Mouse (Mus musculus): ENCODE results near the gene Tanc1. TPM values are rescaled to one million over a fixed set of nuclear protein-coding genes. Genes with fewer than 3 reads are reported as not detected.

The Tanc1 gene
- polyA plus RNA-seq, 1 experiment from 2014 or later: 58.3 TPM

DNA sequence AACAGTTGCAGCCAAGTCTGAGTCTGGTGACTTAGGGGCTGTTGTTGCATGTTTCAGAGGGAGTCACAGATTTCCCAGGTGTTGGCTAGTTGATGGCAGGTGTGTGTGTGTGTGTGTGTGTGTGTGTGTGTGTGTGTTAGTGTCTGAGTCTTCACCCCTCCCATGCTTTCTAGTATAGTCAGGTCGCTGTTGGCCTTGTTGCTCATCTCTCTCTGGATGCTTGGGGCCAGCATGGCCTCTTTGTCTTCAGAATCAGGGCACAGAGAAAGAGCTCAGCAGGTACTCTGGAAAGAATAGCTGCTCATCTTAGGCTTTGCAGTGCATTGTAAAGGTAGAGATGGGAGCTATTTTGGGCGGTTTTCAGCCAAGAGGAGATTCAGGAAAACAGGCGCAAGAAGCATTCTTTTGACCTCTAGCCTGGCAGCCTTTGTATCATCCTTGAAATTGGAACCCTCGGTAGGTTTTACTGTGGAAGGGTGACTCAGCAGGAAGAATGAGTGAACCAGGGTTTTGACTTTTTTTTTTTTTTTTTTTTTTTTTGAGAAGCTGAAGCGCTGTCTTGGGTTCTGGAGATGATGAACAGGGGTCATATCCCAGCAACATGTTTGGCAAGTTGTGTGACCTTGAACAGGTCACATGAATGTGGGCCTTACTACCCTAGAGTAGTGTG lies 22.1 kb downstream of the Tanc1 start:
- WGBS: 62% methylated on average over 5 of the region's 5 CpGs
- Histone ChIP-seq H3K27me3 (no peaks in the 10 kb centered on the region), H3K36me3 (peaks cover 11% of the 10 kb centered on the region; the same call in 1 of the 2 replicates), H3K4me3 (replicated peaks) (no peak overlapping the region), H3K9me3 (replicated peaks) (no peaks in the 10 kb centered on the region), H3K4me1 (peaks cover 60% of the 10 kb centered on the region), H3K4me2 (no peak overlapping the region), H3K27ac (no peak overlapping the region), H3K9ac (no peak overlapping the region)
- ATAC-seq (replicated peaks; ENCODE audit: low FRiP score): no peak

DNA sequence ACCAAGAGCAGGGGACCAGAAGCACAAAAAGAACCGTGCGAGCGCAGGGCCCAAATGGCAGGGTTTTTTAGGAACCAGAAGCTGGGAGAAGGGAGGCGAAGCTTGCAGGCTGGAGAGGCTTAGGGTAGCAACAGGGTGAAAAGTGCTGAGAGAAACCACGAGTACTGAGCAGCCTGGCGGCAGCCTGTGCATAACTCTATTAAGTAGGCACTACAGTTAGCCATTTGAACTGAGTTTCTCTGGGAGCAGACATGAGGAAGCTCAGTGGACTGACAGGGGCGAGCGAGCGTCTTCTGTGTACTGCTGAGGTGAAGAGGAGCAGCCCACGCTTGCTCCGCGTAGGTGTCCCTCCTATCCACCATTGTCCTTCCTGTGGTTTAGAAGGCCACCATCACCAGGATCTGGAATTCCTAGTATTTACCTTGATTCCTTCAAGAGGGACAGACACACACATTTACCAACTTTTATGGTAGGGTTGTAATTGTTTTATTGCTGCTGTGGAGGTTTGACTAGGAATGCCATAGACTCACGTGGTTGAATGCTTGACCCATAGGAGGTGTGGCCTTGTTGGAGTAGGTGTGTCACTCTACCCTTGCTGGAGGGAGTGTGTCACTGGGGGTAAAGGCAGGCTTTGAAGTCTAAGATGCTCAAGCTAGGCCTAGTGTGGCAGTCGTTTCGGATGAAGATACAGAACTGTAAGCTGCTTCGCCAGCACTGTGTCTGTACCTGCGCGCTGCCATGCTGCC lies 25.4 kb downstream of the Tanc1 start:
- Histone ChIP-seq H3K9me3 (replicated peaks) (no peaks in the 10 kb centered on the region), H3K36me3 (peaks cover 11% of the 10 kb centered on the region; the same call in 1 of the 2 replicates), H3K4me2 (no peak overlapping the region), H3K4me1 (peaks cover 29% of the 10 kb centered on the region), H3K27ac (no peak overlapping the region), H3K4me3 (replicated peaks) (no peak overlapping the region), H3K27me3 (no peaks in the 10 kb centered on the region), H3K9ac (no peak overlapping the region)
- ATAC-seq (replicated peaks; ENCODE audit: low FRiP score): 0 out of 2 replicates have a peak, but pooled peaks have one; percentile 44
- 74% methylated on average over 18 of the region's 18 CpGs for WGBS

DNA sequence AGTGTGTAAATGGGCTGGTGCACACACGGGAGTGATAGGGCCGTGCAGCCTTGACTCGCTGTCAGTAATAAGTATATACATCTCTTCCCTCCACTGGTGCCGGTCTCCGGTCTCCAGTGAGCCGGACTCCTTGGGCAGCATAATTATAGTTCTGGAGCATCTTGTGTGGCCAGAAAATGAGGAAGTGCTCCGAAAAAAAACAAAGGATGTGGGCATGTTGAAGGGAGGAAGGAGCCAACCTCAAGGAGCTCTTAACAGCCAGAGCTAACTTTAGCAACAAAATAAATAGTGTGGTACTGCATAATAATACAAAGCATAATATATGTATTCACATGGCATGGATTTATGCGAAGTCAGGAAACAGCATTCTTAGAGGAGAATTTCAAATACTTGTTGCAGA lies 30.9 kb downstream of the Tanc1 start:
- peaks cover 6% of the 10 kb centered on the region; the same call in 1 of the 2 replicates for H3K36me3 ChIP-seq
- no peaks in the 10 kb centered on the region for H3K9me3 ChIP-seq (replicated peaks)
- no peak for ATAC-seq (replicated peaks; ENCODE audit: low FRiP score)
- peaks cover 48% of the 10 kb centered on the region for H3K4me1 ChIP-seq
- H3K27ac ChIP-seq: no peak overlapping the region
- H3K4me3 ChIP-seq (replicated peaks): no peak overlapping the region
- 75% methylated on average over 8 of the region's 8 CpGs for WGBS
- H3K27me3 ChIP-seq: no peaks in the 10 kb centered on the region
- H3K4me2 ChIP-seq: no peak overlapping the region
- no peak overlapping the region for H3K9ac ChIP-seq

DNA sequence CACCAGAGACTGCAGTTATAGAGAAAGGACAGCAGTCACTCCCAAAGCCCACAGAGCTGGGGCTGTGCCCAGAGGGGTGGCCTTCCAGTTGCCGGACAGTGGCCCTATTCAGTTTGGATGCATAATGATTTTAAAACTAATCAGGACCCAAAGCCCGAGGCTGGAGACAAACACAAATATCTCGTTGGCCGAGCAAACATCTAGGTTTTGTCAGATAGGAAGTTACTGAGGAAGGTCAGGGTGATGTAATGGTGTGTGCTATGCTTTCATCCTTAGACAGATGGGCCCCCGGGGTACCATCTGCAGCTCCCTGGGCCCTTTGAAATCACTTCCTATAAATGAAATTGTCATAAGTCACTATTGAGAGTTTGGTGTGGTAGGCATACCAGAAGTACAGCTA lies 33.0 kb downstream of the Tanc1 start:
- no peaks in the 10 kb centered on the region for H3K27me3 ChIP-seq
- no peak overlapping the region for H3K4me2 ChIP-seq
- H3K27ac ChIP-seq: 0 out of 2 replicates have a peak overlapping the region, but pooled peaks have one; percentile 0
- ATAC-seq (replicated peaks; ENCODE audit: low FRiP score): no peak
- no peaks in the 10 kb centered on the region for H3K9me3 ChIP-seq (replicated peaks)
- H3K4me1 ChIP-seq: peaks cover 66% of the 10 kb centered on the region
- H3K9ac ChIP-seq: no peak overlapping the region
- 36% methylated on average over 5 of the region's 5 CpGs for WGBS
- no peak overlapping the region for H3K4me3 ChIP-seq (replicated peaks)
- H3K36me3 ChIP-seq: peaks cover 6% of the 10 kb centered on the region; the same call in 1 of the 2 replicates

DNA sequence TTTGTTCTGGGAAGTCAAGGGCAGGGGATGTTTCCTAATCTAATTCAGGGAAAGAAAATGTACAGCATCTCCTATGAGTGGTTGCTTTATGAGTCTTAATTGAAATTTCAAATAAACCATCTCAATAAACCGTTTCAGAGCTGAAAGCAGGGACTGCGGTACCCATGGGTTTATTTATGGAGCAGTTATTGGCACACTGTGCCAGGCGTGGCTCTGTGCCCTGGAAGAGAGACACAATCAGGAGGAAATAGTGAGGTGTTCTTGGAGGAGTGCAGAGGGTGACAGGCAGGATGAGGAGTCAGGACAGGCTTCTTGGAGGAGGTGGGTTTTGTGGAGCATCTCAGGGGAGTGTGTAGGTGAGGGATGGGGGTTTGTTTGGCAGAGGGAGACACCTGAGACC lies 33.7 kb downstream of the Tanc1 start:
- Histone ChIP-seq H3K9ac (no peak overlapping the region), H3K27ac (peak overlapping the region; percentile 23; the same call in 1 of the 2 replicates), H3K4me1 (peaks cover 67% of the 10 kb centered on the region), H3K4me2 (no peak overlapping the region), H3K9me3 (replicated peaks) (no peaks in the 10 kb centered on the region), H3K4me3 (replicated peaks) (no peak overlapping the region), H3K27me3 (no peaks in the 10 kb centered on the region), H3K36me3 (peaks cover 6% of the 10 kb centered on the region; the same call in 1 of the 2 replicates)
- 65% methylated on average over 3 of the region's 3 CpGs for WGBS
- ATAC-seq (replicated peaks; ENCODE audit: low FRiP score): no peak

DNA sequence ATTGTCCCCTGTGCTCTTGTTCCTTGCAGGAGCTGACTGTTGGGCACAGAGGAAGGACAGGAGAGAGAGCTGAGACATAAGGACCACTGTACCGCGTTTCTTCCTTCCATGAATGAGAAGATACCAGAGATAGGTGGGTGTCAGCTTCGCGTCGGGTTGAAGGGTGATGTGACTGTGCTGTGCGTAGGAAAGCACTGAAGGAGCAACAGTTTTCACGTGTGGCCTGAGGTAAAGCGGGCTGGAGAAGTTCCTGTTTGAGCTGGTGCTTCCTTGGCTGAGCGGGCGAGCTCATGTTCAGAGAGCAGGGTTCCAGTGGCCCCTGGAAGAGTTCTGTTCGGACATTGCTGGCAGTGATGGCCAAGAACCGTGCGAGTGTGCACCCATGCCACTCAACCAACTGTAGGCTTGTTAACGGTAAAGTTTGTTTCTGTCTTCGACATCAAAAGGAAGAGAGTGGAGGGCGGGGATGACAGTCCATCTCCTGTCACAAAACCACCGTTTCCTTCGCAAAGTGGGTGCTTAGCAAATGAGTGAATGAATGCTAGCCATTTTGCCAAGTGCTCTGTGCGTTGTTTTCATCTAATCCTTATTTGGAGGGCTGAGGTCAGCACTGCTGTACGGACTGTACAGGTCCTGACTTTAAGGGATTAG lies 35.0 kb downstream of the Tanc1 start:
- ATAC-seq (replicated peaks; ENCODE audit: low FRiP score): no peak
- Histone ChIP-seq H3K4me3 (replicated peaks) (no peak overlapping the region), H3K9me3 (replicated peaks) (no peaks in the 10 kb centered on the region), H3K27ac (0 out of 2 replicates have a peak overlapping the region, but pooled peaks have one; percentile 3), H3K4me2 (no peak overlapping the region), H3K27me3 (no peaks in the 10 kb centered on the region), H3K36me3 (peaks cover 14% of the 10 kb centered on the region), H3K4me1 (peaks cover 71% of the 10 kb centered on the region), H3K9ac (no peak overlapping the region)
- 70% methylated on average over 20 of the region's 20 CpGs for WGBS

DNA sequence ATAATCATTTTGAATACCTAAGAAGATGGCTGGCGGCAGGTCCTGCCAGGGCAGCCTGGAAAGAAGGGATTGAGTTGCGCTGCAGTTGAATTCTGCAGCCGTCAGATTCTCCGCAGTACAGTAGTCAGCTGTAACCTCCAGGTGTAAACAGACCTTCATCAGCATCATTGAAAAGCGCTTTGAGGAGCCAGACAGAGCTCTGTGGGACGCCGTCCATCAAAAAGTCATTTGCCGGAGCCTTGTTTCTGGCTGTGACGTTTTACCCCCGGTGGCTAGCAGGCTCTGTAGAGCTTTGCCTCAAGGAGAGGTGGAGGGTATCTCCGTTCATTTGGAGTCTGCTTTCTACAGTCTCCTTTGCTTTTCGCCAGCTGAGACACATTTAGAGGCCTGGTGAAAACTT lies 36.6 kb downstream of the Tanc1 start:
- Histone ChIP-seq H3K9ac (no peak overlapping the region), H3K27ac (no peak overlapping the region), H3K4me2 (no peak overlapping the region), H3K27me3 (no peaks in the 10 kb centered on the region), H3K9me3 (replicated peaks) (no peaks in the 10 kb centered on the region), H3K36me3 (peaks cover 15% of the 10 kb centered on the region), H3K4me1 (peaks cover 62% of the 10 kb centered on the region), H3K4me3 (replicated peaks) (no peak overlapping the region)
- 36% methylated on average over 12 of the region's 12 CpGs for WGBS
- no peak for ATAC-seq (replicated peaks; ENCODE audit: low FRiP score)

DNA sequence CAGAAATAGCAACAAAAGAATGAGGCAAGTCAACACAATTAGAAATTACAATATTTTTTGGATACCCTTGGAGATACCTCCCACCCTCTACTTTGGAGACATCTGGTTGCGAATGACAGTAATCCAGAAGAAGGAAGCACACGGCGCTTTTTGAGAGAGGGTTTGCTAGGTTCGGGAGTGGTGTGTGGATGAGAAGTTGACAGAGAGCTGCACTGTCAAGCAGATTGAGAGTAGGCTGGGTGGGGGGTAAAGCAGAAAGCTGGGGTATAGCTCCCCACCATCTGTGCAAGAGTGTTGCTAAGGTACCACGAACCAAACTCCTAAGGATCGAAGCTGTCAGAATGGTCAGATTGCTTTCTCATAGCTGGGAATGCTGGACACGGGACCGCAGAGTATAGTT lies 40.0 kb downstream of the Tanc1 start:
- WGBS: 94% methylated on average over 8 of the region's 8 CpGs

DNA sequence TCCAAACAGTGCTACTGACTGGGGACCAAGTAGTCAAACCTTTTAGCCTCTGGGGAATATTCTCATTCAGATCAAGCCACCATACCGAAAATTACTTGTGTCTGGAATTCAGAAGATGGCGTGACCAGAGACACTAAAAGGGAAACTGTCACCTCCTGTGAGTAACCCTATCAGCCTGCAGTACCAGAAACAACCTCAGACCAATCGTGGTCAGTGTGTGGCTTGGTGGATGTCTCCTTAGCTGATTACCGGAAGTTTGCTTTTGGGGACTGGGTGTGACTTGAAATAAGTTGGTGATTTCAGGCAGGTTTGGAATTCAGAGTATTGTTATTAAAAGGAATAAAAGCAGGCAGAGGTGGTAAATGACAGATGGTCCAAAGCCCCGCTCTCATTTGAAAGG lies 40.9 kb downstream of the Tanc1 start:
- Histone ChIP-seq H3K27me3 (no peaks in the 10 kb centered on the region), H3K27ac (no peak overlapping the region), H3K36me3 (peaks cover 12% of the 10 kb centered on the region), H3K9ac (no peak overlapping the region), H3K4me1 (peaks cover 55% of the 10 kb centered on the region), H3K4me2 (no peak overlapping the region), H3K9me3 (replicated peaks) (no peaks in the 10 kb centered on the region), H3K4me3 (replicated peaks) (no peak overlapping the region)
- no peak for ATAC-seq (replicated peaks; ENCODE audit: low FRiP score)
- WGBS: 70% methylated on average over 5 of the region's 5 CpGs

More for the DNA sequence above, 40.0 kb downstream of the Tanc1 start:
- Histone ChIP-seq H3K27ac (no peak overlapping the region), H3K9ac (no peak overlapping the region), H3K9me3 (replicated peaks) (no peaks in the 10 kb centered on the region), H3K4me2 (no peak overlapping the region), H3K4me1 (peaks cover 60% of the 10 kb centered on the region), H3K4me3 (replicated peaks) (no peak overlapping the region), H3K36me3 (peaks cover 14% of the 10 kb centered on the region), H3K27me3 (no peaks in the 10 kb centered on the region)
- no peak for ATAC-seq (replicated peaks; ENCODE audit: low FRiP score)

DNA sequence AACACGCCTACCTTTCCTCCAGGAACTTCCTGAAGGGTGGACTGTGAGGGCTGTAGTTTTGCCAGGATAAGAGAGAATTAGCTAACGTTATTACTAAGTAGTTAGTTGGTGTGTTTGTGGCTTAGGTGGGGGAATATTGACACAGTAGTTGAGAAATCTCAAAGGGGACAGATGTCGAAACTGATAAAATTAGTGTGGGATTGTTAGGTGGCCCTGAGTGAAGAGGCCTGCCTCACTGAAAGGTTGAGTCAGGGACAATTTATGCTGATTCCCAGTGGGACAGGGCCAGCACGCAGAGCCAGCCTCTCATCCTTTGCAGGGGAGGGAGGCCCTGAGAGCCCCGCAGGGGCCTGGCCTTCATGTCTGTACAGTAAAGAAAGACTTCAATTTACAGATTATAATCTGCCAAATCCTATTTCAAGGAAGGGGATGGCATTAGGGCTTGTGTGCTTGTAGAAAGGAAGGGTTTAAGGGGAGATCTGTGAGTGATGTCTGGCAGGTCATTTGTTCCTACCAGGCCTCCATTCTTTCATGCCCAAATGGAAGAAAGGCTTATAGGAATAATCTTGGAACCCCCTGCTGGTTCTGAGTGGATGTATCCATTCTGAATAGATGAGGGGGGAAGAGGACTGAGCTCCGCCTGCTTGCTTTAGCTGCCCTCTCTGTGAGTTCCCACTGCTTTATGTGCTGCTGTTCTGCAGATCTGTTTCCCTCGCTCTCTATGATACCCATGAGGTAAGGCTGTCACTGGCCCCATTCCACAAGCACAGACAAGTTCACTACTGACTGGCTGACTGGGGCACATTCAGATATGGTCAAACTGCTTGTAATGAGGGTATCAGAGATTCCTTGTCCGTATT lies 41.7 kb downstream of the Tanc1 start:
- Histone ChIP-seq H3K36me3 (peaks cover 12% of the 10 kb centered on the region), H3K4me3 (replicated peaks) (no peak overlapping the region), H3K9me3 (replicated peaks) (no peaks in the 10 kb centered on the region), H3K4me2 (no peak overlapping the region), H3K9ac (no peak overlapping the region), H3K4me1 (peaks cover 53% of the 10 kb centered on the region), H3K27ac (0 out of 2 replicates have a peak overlapping the region, but pooled peaks have one; percentile 25), H3K27me3 (no peaks in the 10 kb centered on the region)
- no peak for ATAC-seq (replicated peaks; ENCODE audit: low FRiP score)
- WGBS: 66% methylated on average over 8 of the region's 8 CpGs

DNA sequence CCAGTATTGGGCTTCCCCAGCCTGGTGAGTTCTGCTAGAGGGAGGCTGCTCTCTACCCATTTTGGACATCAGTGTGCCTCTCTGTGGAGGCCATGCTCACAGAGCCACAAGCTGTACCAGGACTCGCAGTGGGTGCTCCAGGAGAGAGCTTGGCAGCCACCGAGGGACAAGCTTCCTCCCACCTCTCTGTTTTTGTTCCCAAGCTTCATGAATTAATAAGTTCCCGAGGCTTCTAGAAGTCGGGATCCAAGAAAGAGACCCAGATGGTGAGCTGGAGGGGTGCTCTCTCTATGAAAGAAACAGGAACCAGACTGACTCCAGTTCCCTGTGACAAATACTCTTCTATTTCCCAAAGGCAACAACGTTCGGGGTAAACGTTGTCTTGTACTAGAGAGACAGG lies 43.6 kb downstream of the Tanc1 start:
- Histone ChIP-seq H3K27me3 (no peaks in the 10 kb centered on the region), H3K36me3 (peaks cover 12% of the 10 kb centered on the region), H3K4me3 (replicated peaks) (no peak overlapping the region), H3K27ac (no peak overlapping the region), H3K4me1 (peaks cover 61% of the 10 kb centered on the region), H3K9ac (no peak overlapping the region), H3K4me2 (no peak overlapping the region), H3K9me3 (replicated peaks) (no peaks in the 10 kb centered on the region)
- ATAC-seq (replicated peaks; ENCODE audit: low FRiP score): no peak
- WGBS: 55% methylated on average over 7 of the region's 7 CpGs

All from kidney, embryonic 15.5 days (tissue).